Mouse (Mus musculus) neural tube, embryonic 13.5 days (tissue): Measurements from ENCODE around the gene Kcnmb3. TPM values are rescaled to one million over a fixed set of nuclear protein-coding genes. Genes with fewer than 3 reads are reported as not detected.

Source experiments
- polyA plus RNA-seq: library from polyadenylated mRNA; unstranded; fragments of >200 nt; fragmentation: Nextera tagmentation; extraction: Ambion mirVana; gene quantifications from 2 replicates; pipeline ENCODE4 v1.2.1, GENCODE M21; 2015

The Kcnmb3 gene
- polyA plus RNA-seq, 1 experiment from 2014 or later, result 0.11 TPM

Other genes with a start within 250 kb of the Kcnmb3 start
- gene Zmat3, start 126.2 kb downstream of the Kcnmb3 start, polyA plus RNA-seq, result 7.5 and 8.1 TPM in 2 replicates
- 11.8 and 14.5 TPM in 2 replicates for gene Pik3ca, start 94.6 kb downstream of the Kcnmb3 start, polyA plus RNA-seq
- gene Zfp639, start 18.0 kb upstream of the Kcnmb3 start, polyA plus RNA-seq, result 37.5 and 42.7 TPM in 2 replicates
- 36.3 and 46.0 TPM in 2 replicates for gene Mfn1, start 37.2 kb upstream of the Kcnmb3 start, polyA plus RNA-seq
- gene Gnb4, start 124.4 kb upstream of the Kcnmb3 start, polyA plus RNA-seq, result 88.0 and 90.2 TPM in 2 replicates
- 94.3 and 96.2 TPM in 2 replicates for gene Actl6a, start 214.1 kb upstream of the Kcnmb3 start, polyA plus RNA-seq
- gene Ndufb5, start 244.8 kb upstream of the Kcnmb3 start, polyA plus RNA-seq, result 337 and 354 TPM in 2 replicates
- 33.3 and 35.4 TPM in 2 replicates for gene Mrpl47, start 245.4 kb upstream of the Kcnmb3 start, polyA plus RNA-seq